Mouse (Mus musculus) ovary, adult 18-20 months (tissue): ENCODE measurements around the gene Pld5.

Experiments used
- DNase-seq: peaks from one replicate; pipeline ENCODE4 v3.0.0; 2022; ENCODE audit warnings: low spot score, mixed read lengths

Pld5 gene

DNA sequence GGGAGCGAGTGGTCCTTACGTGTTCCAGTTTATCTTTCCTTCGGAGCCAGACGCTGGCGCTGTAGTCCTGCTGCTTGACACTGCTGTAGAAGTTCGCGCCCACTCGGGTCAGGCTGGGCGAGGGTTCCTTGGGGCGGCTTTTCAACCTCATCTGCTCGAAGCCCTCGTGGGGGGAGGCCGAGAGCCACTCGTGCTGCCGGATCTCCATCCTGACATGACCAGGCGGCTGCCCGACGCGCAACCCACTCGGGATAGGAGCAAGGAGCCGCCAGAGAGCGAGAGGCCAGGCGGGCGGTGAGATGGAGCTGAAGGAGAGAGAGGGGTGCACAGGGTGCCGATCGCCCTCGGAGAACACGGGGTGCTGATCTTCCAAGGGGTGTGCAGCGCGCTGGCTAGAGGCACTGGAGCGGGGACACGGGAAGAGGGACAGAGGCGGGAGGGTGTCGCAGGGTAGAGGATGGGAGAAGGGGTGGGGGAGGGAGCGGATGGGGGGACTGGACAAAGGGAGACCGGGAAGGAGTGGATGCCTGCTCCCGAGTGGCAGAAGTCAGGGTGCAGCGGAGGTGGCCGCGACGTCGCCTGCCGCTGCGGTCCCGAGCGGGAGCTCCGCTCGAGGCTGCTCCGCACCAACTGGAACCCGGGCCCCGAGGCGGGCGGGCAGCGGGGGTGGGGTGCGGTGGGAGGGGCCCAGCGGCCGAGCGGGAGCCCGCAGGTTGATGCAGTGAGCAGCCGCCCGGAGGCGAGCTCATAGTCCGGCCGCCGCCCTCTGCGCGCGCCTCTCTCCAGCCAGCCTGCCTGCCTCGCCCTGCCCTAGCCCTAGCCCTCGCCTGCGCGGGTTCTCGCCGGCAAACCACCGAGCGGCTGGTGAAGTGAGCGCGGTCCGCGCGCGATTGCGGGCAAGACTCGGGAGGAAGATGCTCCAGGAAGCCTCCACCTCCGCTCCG lies at the start of gene Pld5:
Gene Pld5 (minus strand): TSS at position 646 of the 944 bp plus-strand sequence.
- no peak for DNase-seq

DNA sequence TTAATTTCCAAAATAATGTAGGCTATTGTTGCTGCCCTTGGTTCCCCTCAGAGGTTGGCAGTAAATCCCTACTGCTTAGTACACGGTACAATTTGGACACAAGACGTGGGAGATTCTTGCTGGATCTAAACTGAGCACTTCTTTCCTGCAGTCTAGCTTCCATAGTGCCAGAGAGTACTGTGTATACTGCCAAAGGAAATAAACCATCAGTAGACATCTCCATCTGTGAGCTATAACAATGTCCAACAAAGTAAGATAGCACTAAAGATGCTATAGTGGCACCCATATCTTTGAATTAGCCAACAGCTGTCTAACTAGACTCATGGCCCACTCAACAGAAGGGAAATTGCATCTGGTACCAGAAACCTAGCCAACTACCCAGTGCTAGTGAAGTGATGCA lies 40.0 kb upstream of the Pld5 start:
- no peak for DNase-seq

DNA sequence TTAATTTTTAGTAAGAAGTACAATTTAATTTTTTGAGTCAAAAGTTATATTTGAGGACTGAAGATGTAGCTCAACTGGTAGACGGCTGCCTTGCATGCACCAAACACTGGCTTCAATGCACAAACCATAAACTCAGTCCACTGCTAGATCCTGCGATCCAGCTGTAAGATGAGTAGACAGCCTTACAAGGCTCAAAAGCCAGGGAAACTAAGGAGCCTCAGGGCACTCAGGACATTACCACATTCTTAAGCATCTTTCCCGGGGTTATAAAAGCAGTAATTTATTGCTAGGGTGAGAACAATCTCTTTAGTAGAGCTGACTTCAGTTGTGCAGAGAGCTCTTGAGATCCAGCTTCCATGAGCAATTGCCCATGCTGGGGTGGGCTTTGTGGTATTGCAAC lies 35.1 kb upstream of the Pld5 start:
- DNase-seq: no peak

DNA sequence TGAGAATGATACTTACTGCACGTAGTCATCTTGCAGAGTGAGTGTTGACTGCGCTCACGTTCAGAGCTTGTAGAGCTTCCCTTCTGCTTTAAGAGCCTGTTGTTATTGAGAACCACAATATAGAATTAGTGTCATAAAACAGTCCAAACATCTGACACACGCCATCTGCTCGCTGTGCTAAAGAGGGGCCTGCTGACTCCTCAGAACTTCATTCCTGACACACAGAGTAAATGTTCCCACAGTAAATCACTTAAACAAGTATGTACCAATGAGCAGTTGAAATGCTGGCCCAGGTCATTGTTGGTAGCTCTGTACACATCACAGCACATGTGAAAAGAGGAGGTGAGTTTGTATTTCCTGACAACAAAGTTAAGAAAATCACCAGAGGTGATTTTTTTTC lies 14.3 kb upstream of the Pld5 start:
- no peak for DNase-seq

DNA sequence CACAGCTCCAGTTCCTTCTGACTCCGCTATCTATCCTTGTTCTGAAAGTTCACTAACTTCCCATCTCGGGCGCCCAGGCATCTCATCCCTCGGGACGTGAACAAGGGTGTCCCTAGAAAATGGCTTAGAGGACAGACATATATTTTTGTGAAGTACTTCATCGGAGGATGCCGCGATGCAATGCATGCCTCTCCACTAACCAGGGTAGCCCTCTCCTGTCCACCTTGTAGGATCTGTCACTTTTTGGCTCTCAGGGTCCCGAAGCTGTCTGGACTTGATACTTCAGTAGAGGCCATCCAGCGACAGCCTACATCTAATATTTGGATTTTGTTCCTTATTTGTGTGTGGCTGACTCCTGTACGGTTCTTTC lies 484 bp upstream of the Pld5 start:
- no peak for DNase-seq

DNA sequence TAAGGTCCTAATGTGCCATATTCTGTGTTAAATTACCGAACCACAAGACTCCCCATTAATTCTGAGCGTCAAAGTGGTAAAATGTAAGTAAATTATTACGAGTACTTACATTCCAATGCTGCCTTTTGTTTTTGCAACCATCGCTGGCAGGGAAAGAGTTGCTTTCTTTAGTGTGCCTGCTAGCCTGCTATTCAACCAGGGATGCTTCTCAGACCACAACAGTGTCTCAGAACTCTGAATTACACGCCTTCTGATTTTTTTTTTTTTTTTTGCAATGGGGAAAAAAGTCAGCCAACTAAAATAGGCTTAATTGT lies 26.4 kb downstream of the Pld5 start:
- DNase-seq: no peak

DNA sequence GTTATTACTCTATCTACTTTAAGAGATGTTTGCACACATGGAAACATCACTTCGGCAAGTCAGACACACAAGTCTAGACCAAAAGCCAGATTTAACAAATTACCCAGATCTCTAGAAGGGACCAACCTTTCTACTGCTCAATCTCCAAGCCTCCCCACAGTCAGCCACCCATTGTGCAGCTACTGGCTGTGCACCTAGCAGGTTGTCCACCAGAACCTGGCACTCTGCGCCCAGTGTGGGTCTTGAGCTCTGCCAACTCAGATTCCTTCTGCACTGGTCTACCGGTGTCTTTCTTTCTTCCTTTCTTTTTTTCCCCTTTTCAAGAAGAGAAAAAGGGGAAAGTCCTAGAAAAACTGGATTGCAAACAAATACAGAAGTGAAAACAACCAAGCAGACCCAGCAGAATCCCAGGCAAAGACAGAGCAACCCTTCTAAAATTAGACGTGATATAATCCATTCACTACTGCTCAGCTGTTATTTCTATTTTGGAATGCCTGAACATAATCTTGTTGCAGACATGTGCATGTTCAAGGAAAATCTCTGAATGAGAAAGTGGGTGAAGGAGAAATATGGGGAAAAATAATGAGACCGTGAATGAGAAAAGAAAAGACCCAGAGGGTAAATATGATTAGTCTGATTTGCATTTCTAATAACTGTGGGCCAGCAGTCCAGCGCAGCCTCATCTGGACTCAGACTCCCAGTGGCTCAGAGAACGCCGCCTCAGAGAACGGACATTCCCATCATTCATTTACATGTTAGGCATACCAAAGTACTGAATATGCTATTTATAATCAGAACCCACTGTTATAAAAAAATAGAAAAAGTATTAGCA lies 27.0 kb downstream of the Pld5 start:
- no peak for DNase-seq

DNA sequence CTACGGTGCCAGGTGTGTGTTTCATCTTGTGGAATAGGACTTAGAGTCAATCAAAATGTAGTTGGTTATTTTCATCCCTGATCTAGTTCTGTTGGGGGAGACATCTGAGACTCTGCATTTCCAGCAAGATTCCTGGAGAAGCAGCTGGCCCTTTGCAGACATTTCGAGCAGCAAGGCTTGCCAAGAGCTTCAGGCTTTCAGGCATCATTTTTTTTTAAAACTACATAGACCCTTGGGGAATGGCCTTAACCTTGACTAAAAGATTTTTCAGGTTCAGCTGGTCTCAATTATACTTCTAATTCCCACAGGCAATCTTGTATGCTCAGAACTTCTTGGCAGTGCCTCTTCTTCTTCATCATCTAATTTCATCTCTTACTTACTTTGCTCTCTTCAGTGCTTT lies 35.9 kb downstream of the Pld5 start:
- no peak for DNase-seq

DNA sequence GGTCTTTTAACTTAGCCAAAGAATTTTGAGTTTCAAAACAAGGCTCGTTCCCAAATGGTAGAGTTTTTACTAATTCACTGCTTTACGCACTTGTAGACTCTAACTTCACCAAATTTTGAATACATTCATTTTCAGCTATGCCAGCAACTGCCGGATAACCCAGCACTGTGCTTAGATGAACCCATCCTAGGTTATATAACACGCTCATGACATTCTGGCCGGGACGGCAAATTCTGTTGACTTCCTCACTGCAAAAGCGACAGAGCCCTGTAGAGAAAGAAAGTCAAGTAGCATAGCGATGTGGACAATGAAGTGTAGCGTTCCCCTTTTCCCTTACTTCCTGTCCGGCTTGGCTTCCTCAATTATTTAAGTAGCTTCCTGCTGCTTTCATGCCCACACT lies 51.3 kb downstream of the Pld5 start:
- no peak for DNase-seq

DNA sequence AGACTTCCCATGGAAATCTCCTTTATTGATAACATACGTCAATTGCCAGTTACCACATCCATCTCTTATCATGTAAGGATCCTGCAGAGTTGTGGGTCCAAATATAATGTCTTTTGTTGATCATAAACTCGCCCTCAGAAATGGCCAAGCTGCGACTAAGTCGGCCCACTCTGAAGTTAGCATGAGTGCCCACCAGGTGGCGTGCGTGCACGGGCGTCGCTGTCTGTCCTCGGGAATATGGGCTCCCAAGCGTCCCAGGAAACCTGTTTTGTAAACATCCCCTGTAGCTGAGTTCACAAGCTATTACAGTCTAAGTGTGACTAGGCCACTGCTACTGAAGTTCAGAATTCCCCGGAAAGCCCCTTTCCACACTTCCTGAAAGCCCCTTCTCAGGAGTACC lies 51.9 kb downstream of the Pld5 start:
- DNase-seq: peak; percentile 26

DNA sequence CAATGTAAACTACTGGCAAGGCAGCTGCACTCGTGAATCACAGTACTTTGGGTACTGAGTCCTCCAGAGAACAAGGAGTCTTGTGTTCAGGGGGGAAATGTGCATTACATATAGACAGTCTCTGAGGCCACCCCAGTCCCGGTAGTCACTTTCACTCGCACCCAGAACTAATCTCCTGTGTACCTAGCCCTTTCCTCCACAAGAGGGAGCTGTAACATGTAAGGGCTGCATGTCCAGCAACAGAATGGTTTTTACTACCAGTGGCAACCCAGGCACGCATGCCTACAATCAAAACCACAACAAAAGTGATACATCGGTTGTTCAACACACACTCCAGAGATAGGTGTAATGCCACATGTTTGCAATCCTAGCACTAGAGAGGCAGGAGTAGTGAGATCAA lies 56.9 kb downstream of the Pld5 start:
- no peak for DNase-seq

DNA sequence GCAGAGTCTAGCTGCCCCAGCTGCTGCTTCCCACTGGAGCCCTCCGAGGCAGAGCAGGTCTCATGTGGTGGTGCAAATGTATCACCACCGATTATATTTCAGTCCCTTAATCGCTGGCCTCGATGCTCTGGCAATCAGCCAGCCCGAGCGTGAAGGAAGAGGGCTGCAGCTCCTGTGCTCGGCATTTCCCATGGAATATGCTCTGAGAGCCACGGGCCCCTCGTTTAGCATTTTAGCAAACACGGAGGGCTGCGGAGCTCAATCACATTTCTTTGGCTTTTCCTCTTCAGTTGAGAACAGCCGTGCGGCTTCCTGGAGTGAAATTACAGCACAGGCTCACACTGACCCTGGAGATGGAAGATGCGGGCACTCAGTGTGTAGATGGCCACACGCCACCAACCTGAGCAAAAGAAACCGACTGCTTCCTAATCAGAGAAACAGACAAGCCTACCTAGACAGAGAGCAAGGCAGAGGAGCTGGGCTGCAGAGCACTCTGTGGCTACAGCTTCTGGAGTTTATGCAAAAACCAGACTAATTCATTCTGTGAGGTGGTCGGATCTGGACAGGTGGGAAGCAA lies 61.4 kb downstream of the Pld5 start:
- DNase-seq: peak; percentile 4

DNA sequence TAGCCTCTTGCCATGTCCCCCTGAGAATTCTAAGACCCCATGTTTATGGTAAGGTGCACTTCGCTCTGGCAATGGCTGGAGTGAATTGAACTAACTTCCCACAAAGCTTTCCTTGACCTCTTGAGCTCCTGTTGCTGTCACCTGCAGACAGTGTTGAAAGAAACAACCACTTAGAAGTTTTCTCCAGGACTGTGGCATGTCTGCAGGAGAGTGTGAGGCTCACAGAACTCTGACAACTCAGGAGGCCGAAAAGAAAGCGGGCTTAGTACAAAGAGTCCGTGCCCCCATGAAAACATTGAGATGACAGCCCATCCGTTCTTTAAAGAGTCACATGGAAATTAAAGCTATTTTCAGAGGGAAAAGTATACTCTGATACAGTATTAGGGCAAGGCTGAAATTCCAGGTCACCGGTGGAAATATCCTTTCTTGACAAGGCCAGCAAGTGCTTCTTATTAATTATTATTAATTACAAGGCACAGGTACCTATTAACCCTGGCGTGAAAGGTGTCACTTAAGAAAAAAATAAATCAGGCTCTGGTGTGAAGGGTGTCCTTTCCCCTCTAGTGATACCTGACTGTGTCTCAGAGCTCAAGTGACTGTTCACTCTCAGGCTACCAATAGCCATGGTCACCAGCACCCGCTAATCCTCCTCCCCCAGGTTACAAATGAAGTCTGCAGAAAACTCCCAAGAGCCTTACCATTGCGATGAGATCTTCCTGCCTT lies 62.0 kb downstream of the Pld5 start:
- DNase-seq: no peak

DNA sequence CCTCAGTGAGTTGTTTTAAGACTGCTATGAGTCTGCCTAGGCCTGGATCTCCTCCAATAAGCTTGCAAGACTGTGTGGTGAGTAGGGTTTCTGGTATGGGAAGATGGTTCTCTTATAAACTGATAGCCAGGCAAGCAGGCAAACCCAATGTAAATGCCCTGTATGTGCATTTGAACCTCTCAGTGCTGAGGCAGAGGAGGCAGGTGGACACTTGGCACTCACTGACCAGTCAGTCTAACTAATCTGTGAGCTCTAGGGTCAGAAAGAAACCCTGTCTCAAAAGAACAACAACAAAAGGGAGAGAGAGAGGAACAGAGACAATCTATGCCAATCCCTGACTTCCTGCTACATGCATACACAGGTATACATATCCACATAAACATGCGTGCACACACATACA lies 64.3 kb downstream of the Pld5 start:
- DNase-seq: no peak

DNA sequence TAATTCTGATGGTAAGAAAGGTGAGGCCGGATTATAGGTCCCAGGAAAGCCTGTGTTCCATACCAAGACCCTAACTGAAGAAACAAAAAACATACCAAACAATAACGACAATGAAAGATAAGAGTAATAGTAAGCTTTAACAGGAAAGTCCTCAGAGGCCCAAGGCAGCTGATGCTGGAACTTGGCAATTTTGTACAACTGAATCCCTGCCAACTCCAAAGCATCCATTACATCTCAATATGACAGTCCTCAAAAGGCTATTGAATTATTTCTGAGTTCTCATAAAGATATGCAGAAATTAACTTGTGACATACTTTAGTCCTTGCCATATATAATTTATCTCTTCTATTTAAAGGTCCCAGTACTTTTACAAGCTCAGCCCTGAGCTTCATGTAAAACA lies 67.1 kb downstream of the Pld5 start:
- no peak for DNase-seq

DNA sequence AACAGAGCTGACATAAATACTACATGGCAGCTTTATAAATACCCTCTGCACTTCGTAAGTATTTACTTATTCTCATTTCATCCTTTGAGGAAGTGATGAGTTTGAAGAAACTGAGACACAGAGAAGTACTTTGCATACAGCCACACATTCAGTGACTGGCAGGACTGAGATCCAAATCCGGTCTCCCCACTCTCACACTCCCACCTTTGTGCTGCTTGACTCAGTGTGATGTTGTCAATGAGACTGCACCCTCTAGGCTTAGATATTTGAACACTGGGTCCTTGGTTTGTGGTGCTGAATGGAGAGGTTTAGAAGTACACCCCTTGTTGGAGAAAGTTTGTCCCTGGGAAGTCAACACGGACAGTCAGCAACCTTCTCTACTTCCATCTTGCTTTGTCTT lies 72.8 kb downstream of the Pld5 start:
- DNase-seq: no peak

DNA sequence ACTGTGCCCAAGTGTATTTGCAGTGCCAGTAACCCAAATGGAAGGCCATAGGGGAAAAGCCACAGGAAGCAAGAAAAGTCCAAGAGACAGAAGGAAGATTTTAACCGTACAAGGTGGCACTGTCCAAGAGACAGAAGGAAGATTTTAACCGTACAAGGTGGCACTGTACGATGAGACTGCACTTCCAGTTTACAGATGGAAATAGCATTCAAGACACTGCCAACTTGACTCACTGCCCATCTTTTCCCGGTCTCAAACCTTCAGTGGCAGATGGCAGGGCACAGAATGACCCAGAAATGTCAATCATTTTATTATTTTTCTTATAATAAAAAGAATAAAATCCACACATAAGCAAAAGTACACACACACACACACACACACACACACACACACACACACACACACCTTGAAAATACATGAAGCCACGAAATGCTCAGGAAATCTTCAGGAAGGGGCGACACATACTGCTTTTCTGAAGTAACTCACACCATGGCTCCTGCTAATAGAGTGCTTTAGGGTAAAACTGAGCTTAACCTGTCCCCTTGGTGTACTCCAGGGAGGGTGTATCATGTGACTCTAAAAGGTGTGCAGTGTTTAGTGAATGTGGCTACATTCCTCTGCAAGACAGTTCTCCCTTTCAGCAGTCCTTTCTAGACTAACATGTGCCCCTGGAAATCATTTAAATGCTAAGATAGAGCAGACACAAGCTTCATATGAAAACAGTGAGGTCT lies 77.9 kb downstream of the Pld5 start:
- DNase-seq: no peak

DNA sequence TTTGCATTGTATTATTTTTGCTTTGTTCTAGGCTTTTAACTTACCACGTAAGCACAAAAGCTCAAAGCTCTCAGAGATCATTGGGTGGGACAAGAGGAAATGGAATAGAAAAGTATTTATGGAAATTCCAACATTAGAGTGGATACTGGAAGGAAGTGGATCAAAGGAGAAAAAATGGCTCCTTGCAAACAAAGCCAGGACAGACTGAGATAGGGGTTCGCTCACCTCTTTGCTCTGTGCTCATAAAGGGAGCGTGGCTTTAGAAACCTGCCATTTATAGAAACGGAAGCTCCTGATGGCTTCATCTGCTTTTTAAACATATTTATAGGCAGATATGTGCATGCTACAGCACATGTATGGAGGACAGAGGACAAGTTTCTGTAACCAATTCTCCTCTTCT lies 78.8 kb downstream of the Pld5 start:
- DNase-seq: no peak

DNA sequence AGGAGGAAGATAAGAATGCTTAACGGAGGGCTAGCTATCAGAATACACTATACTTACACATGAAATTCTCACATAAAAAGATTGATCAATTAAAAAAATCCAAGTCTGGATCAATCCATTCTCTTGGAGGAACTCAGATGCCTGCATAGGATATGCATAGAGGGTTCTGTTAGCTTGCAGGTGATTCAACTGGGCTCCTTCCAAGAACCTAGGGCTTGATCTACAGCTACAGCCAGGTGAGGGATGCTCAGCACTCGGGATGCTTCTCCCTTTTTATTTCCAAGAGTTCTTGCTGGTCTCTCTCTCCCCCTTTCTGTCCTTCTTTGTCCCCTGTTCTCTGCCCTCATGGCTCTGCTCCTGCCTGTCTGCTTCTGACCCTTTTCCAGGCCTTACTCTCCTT lies 80.4 kb downstream of the Pld5 start:
- no peak for DNase-seq

DNA sequence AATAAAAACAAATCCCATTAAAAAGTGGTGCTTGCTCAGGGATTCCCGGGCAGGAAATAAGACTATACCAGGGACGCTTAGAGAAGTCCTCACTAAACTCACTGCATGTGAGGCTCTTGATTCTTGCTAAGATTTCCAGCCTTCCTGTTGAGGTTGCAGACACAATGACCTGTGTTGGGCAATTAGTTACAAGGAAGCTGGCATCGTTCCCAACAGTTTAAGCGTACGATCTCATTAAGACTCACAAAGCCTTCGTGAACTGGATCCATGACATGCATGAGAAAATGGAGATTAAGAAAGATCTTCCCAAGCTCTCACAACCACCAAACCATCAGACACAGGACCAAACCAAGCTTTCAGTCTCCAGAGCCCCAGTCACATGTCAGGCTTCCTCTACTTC lies 91.1 kb downstream of the Pld5 start:
- DNase-seq: no peak

DNA sequence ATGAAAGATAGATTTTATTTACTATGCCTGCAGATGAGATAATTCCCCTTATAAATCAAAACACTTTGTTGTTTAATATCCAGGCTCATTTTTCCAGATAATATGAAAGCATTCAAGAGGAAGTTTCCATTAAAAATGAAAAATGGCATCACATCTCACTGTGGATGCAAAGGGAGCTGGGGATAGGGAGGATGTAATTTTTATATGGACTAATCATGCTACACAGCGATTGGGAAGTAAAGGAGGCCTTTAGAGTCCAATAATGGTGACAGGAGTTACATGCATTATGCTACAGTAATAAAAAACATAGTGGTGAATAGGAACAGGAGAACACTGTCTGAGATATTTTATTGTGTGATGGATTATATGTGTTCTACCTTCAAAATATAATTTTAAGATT lies 100.1 kb downstream of the Pld5 start:
- no peak for DNase-seq

DNA sequence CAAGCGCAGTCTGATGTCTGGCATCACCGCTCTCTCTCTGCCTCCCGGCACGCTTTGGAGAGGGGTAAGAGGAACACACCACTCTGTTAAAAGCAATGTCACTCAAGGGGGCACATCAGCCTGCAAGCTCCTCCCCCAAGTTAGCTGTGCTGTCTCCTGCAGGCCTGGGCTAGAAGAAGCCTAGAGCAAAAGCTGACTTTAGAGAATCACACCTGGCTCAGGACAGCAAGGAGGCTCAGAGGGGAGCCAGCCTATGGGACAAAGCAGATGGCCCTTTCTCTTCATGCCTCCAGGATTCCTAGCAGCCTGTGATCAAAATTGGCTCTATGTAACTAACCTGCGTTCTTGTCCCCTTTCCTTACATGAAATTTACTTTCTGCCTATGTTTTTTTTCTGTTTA lies 107.3 kb downstream of the Pld5 start:
- no peak for DNase-seq
